Mouse (Mus musculus) left cerebral cortex, adult 11 months (tissue): ENCODE measurements at regions not wholly inside any gene's neighbourhood (a gene's known extent, or its start where the extent isn't known, plus 50 kb on each side); places are given as distances from the start of the nearest gene placed in this dataset.

Experiments used
- DNase-seq: peaks from one replicate; pipeline ENCODE4 v3.0.0; 2022; ENCODE audit warnings: low spot score

- DNase-seq, result no peak
These were observed 108.8 kb upstream of the Tle3 start for GRCm38 (mm10) chr9:61263335-61263734.

GRCm38 (mm10) chr9:61265466-61265865, 106.7 kb upstream of the Tle3 start:
- DNase-seq, result no peak

GRCm38 (mm10) chr9:61266992-61267391, 105.2 kb upstream of the Tle3 start:
- DNase-seq, result no peak

GRCm38 (mm10) chr9:61267541-61267940, 104.6 kb upstream of the Tle3 start:
- DNase-seq, result no peak

- DNase-seq, result no peak
These were observed 104.0 kb upstream of the Tle3 start for GRCm38 (mm10) chr9:61268162-61268561.

GRCm38 (mm10) chr9:61268681-61269080, 103.5 kb upstream of the Tle3 start:
- DNase-seq, result no peak

GRCm38 (mm10) chr9:61269151-61269870, 102.9 kb upstream of the Tle3 start:
- DNase-seq, result no peak

GRCm38 (mm10) chr9:61271243-61271642, 100.9 kb upstream of the Tle3 start:
- DNase-seq, result no peak

GRCm38 (mm10) chr9:61271769-61272352, 100.3 kb upstream of the Tle3 start:
- no peak for DNase-seq

- no peak for DNase-seq
These were observed 98.1 kb upstream of the Tle3 start for GRCm38 (mm10) chr9:61274020-61274419.

GRCm38 (mm10) chr9:61277369-61278215, 94.6 kb upstream of the Tle3 start:
- peak; percentile 63 for DNase-seq

- peak; percentile 29 for DNase-seq
These were observed 93.9 kb upstream of the Tle3 start for GRCm38 (mm10) chr9:61278216-61278758.

- no peak for DNase-seq
These were observed 93.1 kb upstream of the Tle3 start for GRCm38 (mm10) chr9:61279044-61279543.

GRCm38 (mm10) chr9:61280856-61281582, 91.1 kb upstream of the Tle3 start:
- DNase-seq, result no peak

GRCm38 (mm10) chr9:61283311-61283710, 88.9 kb upstream of the Tle3 start:
- no peak for DNase-seq

- no peak for DNase-seq
These were observed 87.8 kb upstream of the Tle3 start for GRCm38 (mm10) chr9:61284201-61285021.

- no peak for DNase-seq
These were observed 85.6 kb upstream of the Tle3 start for GRCm38 (mm10) chr9:61286561-61286960.

GRCm38 (mm10) chr9:61289117-61289516, 83.0 kb upstream of the Tle3 start:
- no peak for DNase-seq

GRCm38 (mm10) chr9:61289713-61290112, 82.5 kb upstream of the Tle3 start:
- no peak for DNase-seq

GRCm38 (mm10) chr9:61291646-61292045, 80.5 kb upstream of the Tle3 start:
- DNase-seq, result no peak

GRCm38 (mm10) chr9:61292501-61292900, 79.7 kb upstream of the Tle3 start:
- DNase-seq, result no peak
